Mouse (Mus musculus) hematopoietic stem cell, adult 5-6 weeks (primary cell): Measurements from ENCODE around the gene H2-Eb1. TPM values are rescaled to one million over a fixed set of nuclear protein-coding genes. Genes with fewer than 3 reads are reported as not detected.

Experiments
- ATAC-seq, 2 experiments: fragments of 125-278 bp in 1 of 2; replicated peaks in 1 of 2; 2 replicates each; pipeline ENCODE4 v1.8.0; 2016 to 2017; ENCODE audit warnings: inconsistent platforms in 2 of 2, mild to moderate bottlenecking in 2 of 2, moderate number of reproducible peaks in 2 of 2, low read depth in 1 of 2, moderate TSS enrichment in 1 of 2; ENCODE audit not compliant: low FRiP score in 2 of 2, poor library complexity in 2 of 2, severe bottlenecking in 2 of 2, insufficient read depth in 1 of 2, low TSS enrichment in 1 of 2
- total RNA-seq: library from RNA; stranded (forward); fragments of 172-1452, 232-1000 nt; gene quantifications from 2 replicates; pipeline ENCODE4 v1.2.3, GENCODE M21; 2017

H2-Eb1 gene
- 64.4 and 73.0 TPM in 2 replicates for total RNA-seq

DNA sequence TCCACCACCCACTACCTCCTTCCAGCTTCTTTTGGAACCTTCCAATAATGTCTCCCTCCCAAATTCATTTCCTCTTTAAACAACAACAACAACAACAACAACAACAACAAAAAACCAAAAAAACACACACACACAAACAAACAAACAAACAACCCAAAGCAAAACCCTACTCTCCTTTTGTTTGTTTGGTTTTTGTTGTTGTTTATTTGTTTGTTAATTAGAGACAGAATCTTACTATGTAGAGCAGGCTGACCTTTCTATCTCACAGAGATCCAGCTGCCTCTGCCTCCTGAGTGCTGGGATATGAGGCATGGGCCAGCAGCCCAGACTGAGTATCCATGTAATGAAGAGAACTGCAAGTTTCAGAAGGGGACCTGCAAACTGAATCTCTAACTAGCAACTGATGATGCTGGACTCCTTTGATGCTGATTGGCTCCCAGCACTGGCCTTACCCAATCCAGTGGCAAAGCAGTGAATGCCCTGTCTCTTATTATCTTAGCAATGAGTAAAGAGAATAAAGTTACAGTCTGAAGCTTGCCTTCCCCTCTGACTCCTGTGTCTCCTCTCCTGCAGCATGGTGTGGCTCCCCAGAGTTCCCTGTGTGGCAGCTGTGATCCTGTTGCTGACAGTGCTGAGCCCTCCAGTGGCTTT lies at the start of gene H2-Eb1:
H2-Eb1 (plus strand) TSS at position 488 of the 651 bp plus-strand sequence.
- ATAC-seq = peak; percentile 80 to 86

DNA sequence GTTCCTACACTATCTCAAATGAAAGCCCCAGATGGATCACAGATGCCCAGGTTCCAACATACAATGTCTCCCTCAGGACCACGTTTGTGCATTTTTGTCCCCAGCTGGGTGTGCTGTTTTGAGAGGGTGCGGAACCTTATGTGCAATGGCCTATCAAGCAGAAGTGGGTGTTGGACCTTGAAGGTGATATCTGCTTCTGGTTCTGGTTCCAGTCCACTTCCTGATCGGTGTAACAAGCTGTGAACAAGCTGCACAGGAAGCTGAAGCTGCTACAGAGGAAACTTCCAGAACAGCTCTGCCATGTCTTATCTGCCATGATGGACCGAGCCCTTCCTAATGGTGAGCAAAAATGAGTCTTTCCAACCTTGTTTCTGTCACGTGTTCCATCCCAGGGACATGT lies 49.2 kb upstream of the H2-Eb1 start:
- no peak for ATAC-seq

DNA sequence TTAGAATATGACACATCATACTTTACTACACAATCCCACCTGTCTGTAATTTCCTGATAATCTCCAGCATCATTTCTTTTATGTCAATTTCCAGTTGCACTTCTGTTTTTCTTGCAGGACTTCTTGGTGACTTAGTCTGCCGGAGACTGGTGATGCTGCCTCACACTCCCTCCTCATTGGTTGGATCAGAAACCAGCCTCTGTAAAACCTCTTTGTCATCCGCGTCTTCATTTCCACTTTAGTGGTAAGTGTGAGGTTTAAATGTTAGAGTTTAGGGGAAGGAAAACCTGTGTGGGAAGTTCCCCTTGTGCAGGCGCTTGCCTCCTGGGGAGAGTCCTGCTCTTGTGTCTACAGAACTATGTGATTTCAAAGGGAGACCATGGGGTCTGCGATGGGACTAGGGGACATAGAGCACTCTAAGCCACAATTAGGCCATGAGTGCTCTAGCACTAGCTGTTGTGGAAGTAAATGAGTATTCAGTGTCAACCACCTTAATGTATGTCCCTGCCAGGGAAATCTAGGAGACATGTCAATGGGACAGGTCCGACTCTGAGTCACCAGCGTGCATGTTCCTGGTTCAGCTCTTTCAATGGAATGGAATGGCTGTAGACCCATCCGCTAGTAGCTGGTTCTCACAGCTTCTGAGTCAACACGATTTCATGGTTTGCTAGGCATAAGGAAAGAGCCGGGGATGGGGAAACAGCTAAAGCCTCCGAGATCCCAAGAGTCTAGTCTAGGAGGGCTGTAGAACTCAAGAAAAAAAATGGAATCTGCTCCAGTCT lies 47.9 kb upstream of the H2-Eb1 start, which contains the start of gene H2-Ab1:
H2-Ab1 (plus strand) TSS at position 96 of the 782 bp plus-strand sequence.
- ATAC-seq = peak; percentile 95 to 96

DNA sequence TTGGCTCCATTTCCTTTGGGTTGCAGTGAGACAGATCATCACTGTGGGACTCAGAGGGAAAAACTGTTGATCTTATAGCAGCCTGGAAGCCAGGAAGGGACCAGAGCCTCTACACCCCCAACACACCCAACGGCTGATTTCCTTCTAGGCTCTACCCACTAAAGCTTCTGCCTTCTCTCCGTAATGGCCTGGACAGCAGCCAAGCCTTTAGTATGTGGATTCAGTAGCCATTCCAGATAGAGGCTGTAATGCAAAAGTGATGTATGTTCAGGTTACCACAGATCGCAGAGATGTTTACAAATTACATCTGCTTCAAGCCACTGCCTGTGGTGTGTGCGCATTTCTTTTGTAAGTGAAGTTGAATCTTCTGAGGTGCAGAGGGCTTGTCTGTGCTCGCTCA lies 45.1 kb upstream of the H2-Eb1 start:
- no peak for ATAC-seq

DNA sequence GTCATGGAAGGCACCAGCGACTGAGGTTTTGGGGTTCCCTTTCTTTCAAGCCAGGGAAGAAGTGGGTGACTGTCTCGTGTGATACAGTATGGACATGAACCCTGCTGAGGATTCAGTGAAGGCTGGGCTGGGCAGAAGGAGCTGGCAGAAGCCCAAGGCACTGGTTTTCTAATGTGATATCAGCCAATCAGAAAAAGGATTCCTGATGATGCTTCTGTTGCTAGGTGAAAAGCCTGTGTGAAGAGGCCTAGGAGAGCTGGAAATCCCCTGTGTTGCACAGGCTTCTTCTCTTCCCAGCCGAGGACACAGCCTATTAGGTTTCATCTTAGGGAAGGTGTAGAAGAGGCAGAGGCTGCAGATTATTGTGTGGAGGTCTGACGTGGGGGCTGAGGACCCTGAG lies 44.2 kb upstream of the H2-Eb1 start:
- peak; percentile 10 to 27; a peak in 1 of 4 replicates for ATAC-seq

DNA sequence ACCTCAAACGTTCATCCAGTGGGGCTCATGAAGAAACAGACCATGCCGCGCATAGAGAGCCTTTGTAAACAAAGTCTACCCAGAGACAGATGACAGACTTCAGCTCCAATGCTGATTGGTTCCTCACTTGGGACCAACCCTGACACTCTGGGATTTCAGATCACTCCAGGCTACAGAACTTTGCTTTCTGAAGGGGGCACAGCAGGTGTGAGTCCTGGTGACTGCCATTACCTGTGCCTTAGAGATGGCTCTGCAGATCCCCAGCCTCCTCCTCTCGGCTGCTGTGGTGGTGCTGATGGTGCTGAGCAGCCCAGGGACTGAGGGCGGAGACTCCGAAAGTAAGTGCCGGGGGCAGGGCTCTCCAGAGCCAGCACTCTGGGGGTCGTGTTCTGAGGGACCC lies 42.6 kb upstream of the H2-Eb1 start:
- ATAC-seq = peak; percentile 81 to 85

DNA sequence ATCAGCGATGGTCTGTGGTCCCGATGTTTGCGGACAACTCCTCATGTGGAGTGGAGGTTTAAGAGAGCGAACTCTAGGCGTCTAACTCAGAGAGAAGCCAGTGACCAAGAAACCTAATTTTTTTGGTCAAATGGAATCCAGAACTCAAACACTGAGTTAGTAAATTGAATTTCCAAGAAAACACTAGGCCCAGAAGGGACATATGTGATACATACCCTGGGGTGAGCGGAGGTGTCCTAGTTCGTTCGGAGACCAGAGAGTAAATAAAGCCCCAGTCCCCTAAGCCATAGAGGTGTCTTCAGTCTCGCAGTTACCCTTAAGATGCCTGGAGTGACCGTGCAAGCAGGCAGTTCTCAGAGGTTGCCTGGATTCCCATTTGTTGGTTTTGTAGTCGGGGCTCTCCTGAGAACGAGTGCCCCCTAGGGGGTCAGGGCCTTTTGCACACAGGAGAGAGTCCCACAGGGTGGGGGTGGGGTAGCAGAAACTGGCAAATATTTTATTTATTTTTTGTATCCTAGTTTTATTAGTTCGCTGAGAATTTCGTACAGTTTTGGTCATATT lies 41.8 kb upstream of the H2-Eb1 start:
- ATAC-seq = peak in 1 of 2 experiments; percentile 33; a peak in 1 of 4 replicates

DNA sequence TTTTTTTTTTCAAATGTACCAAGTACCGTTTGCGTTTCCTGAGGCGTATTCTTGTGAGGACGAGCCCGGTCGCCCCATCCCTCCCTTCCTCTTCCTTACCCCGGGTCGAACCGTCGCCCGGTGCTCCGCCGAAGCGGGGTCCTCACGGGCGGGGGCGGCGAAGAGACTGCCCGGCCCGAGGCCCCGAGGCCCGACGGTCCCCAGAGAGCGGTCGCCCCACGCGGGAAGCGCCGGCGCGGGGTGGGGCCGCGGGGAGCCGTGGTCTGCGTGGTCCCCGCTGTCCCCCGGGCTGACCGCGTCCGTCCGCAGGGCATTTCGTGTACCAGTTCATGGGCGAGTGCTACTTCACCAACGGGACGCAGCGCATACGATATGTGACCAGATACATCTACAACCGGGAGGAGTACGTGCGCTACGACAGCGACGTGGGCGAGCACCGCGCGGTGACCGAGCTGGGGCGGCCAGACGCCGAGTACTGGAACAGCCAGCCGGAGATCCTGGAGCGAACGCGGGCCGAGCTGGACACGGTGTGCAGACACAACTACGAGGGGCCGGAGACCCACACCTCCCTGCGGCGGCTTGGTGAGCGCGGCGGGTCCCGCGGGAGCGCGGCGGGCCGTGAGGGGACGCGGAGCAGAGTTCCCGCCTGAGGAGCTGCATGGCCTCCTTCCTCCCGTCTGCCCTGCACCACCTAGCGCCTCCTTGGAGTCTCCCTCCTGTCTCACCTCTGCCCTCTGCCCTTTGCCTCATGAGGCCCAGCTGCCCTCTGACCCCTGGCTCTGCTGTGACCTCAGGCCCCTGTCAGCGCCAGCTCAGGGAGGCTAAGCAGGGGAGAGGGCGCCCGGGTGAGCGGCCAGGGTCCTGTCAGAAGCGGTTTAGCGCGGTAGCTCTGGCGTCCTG lies 41.0 kb upstream of the H2-Eb1 start:
- ATAC-seq = no peak

DNA sequence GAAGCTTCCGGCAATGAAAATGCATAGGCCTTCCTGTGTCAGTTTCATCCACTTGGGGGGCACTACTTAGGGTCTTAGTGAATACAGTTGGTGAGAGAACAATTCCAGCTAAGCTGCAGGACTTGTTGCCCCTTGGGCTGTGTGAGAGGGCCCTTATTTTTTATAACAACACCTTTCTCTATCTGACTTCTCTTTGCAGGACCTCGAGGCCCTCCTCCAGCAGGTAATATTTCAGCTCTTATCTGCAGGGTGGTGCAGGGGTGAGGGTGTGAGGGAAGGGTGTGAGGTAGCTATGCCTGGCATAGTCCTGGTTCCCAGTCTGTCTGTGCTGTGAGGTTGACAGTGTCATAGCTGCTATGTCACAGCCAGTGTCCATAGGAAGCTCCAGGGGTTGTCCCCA lies 37.4 kb upstream of the H2-Eb1 start:
- ATAC-seq = no peak

DNA sequence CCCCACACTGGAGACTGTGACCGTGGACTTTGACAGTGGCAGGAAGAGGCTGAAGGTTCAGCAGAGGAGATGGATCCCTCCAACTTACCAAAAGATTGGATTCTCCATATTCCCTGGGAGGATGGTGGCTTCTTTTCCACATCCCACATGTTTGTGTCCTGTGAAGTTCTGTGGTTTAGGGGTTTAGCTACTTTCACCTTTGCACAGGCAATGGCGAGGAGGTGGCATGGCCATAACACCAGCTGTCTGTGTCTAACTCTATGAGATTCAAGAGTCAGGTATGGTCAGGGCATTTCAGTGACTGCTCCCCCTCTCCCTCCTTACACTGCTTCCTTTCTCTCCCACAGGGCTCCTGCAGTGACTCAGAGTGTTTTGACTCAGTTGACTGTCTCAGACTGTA lies 36.9 kb upstream of the H2-Eb1 start:
- no peak for ATAC-seq

DNA sequence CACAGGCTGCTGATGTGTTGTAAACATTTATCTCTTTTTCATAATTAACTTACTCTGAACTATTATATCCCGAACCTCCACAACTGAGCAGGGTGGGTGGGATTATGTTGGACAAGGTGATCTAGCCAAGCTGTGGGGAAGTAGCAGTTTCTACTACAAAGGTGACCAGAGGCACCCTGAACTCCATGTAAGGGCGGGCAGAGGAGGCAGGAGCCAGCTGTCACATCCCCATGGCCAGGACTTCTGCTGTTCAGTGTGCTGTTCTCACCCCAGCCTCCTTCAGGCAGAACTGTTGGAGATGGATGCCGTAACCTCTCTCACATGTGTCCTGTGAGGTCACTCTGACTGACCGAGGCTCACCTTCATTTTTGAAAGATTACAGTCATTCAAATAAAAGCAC lies 35.9 kb upstream of the H2-Eb1 start:
- ATAC-seq = no peak

DNA sequence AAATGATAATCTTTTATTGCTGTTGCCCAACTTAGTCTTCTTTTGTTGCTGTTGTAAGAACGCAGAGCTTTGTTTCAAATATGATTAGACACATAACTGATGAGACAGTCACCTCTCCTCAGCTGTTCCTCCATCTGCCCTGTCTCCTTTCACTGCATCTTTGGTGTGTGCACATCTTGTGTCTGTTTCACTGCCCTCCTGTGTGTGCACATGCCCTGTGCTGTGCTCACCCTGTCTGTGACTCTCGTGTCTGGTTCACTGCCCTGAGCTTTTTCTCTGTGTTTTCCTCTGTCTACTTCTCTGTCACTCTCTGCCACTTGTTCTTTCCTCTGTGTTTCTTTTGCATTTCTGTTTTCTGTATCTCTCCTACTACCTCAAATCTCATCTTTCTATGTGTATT lies 35.4 kb upstream of the H2-Eb1 start:
- ATAC-seq = no peak

DNA sequence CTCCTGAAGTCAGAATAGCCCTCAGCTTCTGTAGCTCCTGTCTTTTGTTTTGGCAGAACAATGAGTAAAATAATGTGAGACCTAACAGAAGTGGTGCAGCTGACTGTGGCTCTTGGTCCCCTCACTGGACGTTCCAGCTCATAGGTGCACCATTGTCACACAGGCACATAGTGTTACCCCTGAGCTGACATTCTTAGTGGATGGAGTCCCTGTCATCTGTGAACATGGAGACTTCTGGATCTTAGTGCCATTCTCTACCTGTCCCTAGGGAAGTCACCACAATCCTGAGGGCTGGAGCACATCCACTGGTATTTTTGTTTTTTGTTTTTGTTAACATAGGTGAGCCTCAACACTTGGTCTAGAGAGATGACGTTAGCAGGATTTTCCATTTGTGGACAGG lies 34.7 kb upstream of the H2-Eb1 start:
- ATAC-seq = no peak

DNA sequence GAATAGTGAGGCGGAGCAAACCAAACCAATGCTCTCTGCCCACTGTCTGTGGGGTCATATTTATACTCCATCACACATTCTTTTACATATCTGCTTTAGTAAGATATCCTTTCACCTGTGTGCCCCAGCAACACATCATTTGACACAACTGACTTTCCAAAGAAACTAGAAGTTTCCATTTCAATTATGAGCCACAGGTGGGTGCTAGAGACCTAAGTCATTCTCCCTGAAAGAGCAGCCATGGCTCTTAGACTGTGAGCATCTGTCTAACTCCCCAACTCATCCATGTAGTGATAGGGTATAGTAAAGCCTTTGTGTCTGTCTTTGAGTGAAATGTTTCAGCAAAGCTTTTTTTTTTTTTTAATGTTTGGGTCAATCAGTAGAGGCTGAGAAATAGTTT lies 33.6 kb upstream of the H2-Eb1 start:
- no peak for ATAC-seq

DNA sequence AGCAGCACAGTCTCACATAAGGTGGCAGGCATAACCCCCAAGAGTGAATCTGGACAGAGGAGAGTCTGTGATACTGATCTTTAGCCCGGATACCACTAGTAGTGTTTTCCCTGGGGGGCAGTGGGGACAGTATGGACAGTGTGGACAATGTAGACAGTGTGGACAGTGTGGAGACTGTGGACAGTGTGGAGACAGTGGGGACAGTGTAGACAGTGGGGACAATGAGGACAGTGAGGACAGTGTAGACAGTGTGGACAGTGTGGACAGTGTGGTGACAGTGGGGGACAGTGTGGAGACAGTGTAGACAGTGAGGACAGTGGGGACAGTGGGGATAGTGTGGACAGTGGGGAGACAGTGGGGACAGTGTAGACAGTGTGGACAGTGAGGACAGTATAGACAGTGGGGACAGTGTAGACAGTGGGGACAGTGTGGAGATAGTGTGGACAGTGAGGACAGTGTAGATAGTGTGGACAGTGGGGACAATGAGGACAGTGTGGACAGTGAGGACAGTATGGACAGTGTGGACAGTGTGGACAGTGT lies 25.1 kb upstream of the H2-Eb1 start:
- peak in 1 of 2 experiments; percentile 17; a peak in 1 of 4 replicates for ATAC-seq

DNA sequence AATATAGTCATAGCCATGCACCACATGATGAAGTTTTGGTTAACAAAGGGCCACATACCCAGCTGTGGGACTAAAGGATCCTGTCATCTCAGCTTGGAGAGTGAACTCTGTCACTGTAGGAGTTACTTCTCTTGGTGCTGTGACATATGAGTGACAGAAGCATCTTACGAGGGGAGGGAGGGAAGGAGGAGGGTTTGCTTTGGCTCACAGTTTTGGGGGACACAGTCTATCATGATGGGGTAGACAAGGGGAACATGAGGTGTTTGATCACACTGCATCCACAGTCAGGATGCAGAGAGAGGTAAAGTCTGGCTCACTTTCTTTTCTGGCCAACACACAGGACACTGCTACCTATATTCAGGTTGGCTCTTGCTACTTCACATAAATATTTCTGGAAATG lies 23.8 kb upstream of the H2-Eb1 start:
- ATAC-seq = no peak

DNA sequence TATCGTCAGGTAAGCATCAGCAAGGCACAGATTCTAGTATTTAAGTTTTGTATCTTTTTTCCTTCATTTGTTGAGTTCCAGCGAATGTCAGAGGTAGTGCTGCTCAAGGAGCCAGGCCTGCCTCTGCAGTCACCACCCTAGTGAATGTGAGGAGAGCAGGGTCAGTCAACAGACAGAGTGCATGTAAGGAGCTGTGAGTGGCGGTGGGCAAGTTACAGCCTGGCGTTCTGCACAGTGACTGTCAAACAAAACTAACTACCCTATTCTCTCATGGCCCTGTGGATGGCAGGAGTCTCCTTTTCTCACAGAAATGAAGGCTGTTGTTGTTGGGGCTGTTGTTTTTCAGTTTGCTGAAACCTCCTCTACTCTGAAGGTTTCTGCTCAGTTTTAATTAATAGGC lies 20.3 kb upstream of the H2-Eb1 start:
- no peak for ATAC-seq
